Mouse (Mus musculus): Measurements from ENCODE around the gene Klhdc1.
A peak's percentile ranks its signal among the peaks of the same experiment; 100 is the strongest.

Klhdc1 gene

DNA sequence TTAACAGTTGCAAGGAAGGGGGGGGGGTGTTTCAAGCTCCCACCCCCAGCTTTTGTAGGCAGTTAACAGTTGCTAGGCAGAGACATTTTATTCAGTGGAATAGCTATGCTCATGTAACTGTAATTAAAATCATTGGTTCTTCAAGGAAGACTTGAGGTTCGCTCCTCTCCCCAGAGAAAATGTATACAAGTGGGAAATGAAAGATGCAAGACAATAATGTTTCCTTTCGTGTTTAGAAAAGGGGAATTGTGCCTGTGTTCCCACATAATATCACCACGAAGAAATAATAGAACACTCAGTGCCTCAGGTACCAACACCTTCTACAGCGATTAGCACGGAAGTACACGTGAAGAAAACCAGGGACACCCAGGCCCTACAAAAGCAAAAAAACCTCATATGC is at the start of gene Klhdc1:
TSS of gene Klhdc1 (plus strand) at position 301 of the 400 bp plus-strand sequence.
- no peak for DNase-seq (ENCODE audit: low spot score)

DNA sequence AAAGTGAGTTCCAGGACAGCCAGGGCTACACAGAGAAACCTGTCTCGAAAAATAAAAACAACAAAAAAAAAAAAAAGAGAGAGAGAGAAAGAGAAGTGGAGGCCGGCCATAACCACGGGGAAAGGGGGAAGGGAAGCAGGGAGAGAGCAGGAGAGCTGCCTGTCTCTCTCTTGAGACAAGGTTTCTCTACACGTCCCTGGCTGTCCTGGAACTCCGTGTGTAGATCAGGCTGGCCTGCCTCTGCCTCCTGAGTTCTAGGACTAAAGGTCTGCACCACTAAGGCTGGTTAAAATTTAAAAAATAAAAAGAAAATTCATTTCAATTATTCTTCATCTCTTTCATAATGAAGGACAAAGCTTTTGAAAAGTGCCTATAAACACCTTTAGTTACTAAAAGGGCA is 49.6 kb upstream of the Klhdc1 start:
- no peak for DNase-seq (ENCODE audit: low spot score)

DNA sequence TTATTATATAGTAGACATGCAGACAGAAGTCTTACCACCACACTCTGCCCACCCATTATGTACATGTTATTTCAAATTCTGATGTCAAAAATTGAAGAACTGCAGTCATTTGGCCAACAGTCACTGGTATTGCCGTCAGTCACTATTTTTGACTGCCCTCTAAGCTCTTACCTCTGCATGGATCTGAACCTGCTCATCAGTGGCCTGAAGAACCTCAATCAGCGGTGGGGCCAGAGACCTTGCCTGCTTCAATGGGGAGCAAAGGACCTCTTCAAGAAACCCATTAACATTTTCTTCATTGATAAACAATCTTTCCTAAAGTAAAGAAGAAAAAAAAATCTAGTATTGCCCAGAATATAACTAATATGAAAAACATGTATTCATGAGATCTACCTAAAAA is 48.3 kb upstream of the Klhdc1 start:
- no peak for DNase-seq (ENCODE audit: low spot score)

DNA sequence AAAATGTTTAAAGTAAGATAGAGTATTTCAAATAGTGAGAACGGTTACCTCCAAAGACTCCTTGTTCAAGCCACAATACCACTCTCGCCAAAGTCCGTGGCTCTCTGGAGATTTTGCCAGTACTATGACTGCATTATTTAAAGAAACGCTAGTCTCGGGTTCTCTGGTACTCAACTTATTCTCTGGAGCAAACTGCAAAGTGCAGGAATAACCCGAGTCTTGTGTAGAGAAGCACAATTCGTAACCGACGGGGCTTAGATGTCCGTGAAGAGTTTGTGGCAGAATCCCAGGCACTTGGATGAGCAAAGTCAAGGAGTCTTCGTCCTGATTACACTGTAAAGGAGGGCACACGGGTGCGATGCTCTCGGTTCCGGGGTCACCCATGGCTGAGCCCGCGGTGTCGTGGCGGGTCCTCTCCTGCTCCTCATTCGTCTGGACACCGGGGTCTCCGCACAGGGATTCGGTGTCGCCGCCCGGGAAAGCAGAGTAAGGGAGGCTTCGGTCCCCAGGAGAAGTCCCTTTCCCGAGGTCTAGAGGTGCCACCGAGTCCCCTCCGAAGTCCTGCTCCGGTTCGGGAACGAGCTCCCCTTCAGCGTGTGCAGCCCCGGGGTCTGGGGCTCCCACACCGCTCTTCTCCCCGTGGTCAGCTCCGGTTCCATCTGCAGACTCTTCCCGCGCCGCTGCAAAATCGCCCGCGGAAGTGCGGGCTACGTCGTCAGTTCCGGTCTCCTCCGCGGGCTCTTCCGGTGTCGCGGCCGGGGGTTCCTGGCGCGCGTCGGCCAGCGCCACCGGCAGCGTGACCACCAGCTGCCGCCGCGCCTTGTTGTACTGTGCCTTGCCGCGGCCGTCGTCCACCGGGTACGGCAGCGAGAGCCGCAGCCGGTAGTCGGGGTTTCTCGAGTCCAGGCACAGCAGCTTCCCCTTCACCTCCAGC is 44.3 kb upstream of the Klhdc1 start, which contains the start of gene Gm49383:
TSS of gene Gm49383 (minus strand) at position 661 of the 934 bp plus-strand sequence.
- DNase-seq (ENCODE audit: low spot score), result peak; percentile 75

DNA sequence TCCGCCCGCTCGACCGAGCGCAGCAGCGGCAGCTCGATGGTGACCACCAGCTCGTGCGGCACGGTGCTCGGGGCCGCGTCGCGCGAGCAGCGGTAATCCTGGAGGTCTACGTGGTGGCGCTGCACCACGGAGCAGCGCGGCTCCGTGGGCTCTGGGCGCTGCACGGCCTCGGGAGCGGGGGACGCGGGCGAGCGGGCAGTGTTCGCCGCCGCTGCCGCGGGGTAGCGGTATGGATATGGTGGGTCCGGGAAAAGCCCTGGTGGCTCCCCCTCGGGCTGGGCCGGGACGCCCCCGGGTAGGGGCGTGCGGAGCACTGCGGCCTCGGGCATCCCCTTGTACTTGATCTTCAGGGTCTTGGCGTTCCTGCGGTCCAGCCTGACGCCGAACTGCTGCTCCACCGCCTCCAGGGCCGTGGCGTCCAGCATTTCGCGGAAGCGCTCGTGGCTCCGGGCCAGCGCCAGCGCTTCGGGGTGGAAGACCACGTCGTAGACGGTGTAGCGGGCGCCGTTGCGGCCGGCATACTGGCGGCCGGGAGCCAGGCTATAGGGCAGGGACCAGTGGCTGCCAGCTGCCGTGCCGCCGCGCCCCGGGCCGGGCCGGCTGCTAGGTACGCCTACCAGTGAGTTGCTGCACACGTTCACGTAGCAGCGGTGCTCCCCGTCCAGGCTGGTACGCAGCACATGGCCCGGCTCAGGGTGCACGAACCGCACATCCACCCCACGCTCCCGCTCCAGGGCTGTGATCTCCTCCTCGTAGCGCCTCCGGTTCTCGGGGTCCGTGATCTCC is 43.4 kb upstream of the Klhdc1 start:
- peak; percentile 53 for DNase-seq (ENCODE audit: low spot score)

DNA sequence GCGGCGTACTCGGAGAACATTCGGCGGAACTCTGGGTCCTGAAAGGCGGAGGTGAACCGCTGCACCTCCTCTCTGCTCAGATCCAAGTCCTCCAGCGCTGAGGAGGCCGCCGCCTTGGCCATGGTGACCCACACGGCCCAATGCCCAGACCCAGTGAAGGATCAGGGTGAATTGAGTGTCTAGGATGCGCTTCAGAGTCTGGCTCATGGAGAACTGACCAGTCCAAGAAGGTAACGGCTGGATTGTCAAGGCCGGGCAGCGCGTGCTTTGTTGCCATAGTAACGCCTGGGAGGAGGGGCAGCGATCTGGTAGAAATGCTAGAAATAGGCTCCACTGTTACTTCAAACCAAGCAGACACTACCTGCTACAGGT is 42.8 kb upstream of the Klhdc1 start, which contains the start of gene Dnaaf2:
TSS of gene Dnaaf2 (minus strand) at position 266 of the 372 bp plus-strand sequence.
- peak; percentile 85 for DNase-seq (ENCODE audit: low spot score)

DNA sequence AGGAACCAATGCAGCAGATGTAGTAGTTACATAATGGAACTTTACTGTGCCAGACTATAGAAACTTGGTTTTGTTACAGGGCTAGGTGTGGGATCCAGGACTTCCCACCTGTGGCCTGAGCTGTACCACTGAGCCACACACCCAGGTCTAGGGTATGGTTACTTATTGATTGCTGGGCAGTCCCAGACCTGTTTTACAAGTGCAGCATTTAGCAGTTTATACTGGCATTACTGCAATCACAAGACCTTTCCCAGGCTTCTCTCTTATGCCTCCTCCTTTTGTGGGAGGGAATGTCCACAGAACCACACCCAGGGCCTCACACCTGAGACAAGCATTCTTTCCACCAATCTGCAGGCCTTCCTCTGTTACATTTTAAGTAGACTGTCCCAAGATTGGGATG is 42.0 kb upstream of the Klhdc1 start:
- no peak for DNase-seq (ENCODE audit: low spot score)

DNA sequence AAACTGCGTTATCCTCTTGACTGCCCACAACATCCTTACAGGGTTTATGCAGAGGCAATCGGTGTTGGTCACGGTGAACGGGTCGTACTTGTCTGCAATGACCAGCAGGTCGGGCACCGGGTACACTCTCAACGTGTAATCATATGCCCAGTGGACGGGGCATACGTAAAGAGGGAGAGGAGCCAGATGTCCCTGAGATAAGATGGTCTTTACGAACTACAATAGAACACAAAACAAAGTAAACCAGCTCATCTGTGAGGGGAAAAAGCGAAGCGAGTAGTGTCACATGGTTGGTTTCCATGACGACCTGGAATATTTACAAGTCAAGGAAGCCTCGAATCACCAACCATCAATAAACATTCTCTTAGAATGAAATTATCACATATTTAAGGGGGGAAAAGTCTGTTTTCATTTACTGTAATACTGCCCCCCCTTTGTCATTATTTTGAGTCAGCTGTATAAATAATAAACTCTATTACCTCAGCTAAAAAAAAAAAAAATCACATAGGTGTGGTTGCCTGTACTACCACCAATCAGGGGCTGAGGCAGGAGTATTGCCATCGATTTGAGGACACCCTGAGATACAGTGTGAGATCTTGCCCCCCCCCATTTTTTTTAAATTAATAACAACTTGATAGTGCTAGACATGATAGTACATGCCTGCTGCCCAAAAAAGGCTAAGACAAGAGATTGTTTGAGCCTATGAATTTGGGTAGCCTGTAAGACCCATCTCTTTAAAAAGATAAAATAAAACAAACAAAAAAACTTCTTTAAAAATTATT is 36.7 kb upstream of the Klhdc1 start, which contains the start of gene Gm49384:
TSS of gene Gm49384 (minus strand) at position 216 of the 782 bp plus-strand sequence.
- no peak for DNase-seq (ENCODE audit: low spot score)

DNA sequence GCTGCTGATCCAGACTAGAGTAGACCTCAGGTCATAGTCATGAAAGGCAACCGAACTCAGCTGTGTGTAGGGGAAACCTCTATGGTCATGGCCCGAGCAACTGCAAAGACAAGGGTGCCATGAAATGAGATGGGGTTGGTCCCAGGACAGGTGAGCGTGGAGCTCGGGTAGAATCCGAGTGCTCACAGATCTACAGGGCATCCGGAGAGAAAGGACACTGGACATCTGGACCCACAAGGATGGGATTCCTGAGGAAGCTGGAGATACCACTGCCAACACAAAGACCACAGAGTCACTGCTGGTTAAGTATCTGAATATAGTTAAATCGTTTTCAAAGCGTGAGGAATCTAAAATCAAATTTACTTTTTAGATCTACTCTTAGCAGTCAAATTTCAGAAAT is 33.6 kb upstream of the Klhdc1 start:
- no peak for DNase-seq (ENCODE audit: low spot score)

DNA sequence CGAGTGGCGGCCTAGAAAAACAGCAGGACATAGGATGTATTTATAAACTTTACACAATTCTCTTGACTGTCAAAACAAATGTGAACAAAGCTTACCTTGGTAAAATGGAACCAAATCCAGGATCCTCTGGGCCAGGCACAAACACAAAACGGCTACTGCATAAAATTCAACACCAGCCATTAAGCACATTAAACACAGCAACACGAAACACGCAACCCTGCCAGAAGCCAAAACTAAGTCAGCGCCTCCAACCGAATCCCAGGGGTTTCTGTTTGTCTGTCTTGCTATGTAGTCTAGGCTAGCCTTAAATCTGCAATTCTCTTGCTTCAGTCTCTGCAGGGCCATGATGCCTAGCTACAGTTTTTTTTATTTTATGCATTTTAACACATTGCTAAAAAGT is 33.0 kb upstream of the Klhdc1 start:
- no peak for DNase-seq (ENCODE audit: low spot score)

DNA sequence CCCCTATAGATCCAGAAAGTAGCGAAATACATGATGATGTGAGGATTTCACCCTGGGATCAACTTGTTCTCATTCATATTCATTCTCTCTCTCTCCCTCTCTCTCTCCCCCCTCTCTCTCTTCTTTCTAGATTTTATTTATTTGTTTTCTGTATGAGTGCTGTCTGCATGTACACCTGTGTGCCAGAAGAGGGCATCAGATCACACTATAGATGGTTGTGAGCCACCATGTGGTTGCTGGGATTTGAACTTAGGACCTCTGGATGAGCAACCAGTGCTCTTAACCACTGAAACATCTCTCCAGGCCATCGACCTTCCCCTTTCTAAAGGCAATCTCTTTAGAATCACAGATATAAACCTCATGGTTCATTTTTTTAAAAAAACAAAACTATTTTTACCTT is 32.5 kb upstream of the Klhdc1 start:
- DNase-seq (ENCODE audit: low spot score), result no peak

DNA sequence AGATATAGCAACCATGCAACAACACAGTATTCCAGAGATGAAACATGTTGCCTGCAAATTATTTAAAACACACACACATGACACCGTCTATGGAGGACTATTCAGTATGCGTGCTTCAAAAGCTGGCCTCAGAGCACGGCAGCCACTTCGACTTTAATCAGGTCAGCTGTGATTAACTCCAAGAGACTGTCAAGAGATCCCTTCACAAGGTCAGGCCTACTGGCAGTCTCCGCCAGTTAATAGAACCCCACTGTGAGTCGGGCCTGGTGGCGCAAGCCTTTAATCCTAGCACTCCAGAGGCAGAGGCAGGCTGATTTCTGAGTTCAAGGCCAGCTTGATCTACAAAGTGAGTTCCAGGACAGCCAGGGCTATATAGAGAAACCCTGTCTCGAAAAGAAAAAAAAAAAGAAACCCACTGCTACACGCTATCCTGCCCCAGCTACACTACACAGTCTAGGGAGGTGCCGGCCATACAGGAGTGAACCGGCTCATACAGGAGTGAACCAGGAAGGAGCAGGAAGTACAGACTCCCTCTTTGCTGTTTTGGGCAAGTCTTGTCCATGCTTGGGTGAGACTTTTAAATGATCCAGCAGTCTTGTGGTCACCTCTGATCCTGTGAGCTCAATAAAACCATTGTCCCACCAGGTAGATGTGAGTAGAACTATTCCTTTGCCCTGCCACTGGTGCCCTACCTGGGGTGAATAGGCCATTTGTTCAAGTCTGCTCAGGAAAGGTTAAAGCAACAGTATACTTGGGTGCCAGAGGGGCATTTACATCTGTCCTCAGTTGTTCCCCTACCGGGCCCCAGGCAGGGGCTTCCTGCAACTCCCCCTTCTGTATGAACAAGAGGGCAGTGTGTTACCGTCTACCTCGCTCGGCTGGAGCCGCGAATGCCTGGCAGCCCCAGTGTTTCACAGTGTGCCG is 30.7 kb upstream of the Klhdc1 start:
- no peak for DNase-seq (ENCODE audit: low spot score)

DNA sequence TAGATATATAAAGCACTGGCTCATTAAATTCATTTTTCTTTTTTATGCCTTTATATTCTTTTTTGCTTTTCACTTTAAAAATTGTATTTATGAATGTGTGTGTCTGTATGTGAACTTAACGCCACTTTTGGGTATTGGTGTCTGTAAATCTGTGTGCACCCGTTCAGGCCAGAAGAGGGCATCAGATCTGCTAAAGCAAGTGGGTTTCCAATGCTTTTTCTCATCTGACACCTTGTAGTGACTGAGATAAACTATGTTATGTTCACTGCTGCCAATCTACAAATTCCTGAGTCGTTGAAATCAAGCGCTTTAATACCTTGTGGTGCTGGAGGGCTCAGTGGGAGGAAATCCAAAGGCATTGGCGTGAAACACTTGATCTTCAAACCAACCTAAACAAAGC is 29.9 kb upstream of the Klhdc1 start:
- DNase-seq (ENCODE audit: low spot score), result no peak

DNA sequence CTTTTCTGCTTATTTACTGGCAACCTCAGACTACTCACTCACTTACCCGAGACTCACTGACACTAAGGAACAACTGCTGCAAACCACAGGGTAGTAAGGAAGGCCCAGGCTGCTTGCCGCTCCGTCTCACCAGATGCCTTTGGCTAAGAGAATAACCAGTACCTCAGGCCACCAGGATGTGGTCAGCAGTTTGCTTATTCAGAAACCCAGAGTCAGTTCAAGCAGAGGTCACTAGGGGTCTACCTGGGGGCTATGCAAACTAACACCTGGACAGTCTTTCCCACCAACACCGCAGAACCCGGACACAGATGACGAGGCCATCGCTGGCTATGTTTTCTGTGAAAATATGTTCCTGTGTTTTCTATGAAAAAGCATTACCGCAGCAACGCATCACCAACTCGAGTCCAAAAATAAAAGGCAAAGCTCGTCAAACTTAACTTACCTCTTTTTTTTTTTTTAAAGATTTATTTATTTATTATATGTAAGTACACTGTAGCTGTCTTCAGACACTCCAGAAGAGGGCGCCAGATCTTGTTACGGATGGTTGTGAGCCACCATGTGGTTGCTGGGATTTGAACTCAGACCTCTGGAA is 27.7 kb upstream of the Klhdc1 start:
- no peak for DNase-seq (ENCODE audit: low spot score)

DNA sequence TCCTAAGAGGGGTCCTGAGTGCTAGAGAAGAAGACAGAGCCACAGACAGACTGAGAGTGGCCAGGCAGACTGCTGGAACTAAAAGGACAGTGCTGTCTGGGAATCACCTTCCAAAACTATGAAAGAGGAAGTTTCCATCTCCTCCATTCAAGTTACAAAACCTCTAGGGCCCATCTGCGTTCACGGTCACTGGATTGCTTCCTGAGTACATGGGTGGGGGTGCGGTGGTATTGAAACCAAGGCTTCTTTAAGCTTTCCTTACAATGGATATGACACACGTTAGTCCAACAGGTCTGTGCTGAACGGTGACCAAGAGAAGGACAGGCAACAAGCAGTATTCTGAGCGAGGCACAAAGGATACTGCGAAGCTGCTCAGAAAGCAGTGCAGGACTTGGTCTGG is 26.6 kb upstream of the Klhdc1 start:
- DNase-seq (ENCODE audit: low spot score), result no peak

DNA sequence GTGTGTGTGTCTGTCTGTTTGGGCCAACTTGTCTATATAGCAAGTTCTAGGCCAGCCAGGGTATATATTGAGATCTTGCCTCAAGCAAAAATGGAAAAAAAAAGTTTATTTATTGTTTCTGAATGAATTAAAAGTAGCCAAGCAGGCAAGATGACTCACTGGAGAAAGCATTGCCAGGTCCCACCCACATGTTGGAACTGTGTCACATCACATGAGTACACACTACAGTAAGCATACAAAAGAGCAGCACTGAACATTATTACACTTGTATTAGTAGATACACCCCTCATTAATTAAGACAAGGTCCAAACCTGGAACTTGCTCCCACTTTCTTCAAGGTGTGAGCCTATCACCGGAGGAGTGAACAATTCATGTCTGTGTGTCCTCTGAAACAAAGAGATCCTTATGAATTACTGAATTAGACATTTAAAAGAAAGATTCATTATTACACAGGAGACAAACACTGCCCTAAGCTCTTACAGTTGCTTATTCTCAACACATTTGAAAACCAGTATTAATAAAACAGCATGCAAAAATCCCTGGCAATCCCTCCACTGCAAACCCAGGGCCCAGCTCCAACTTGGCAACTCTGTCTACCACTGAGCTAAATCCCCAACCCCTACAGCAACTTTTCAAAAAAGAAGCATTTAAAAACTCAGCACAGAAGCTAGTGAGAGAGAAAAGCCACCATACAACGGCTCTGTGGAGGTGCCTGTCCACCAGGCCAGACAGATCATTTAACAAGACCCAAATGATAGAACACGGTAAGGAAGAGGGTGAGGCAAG is 25.8 kb upstream of the Klhdc1 start:
- no peak for DNase-seq (ENCODE audit: low spot score)

DNA sequence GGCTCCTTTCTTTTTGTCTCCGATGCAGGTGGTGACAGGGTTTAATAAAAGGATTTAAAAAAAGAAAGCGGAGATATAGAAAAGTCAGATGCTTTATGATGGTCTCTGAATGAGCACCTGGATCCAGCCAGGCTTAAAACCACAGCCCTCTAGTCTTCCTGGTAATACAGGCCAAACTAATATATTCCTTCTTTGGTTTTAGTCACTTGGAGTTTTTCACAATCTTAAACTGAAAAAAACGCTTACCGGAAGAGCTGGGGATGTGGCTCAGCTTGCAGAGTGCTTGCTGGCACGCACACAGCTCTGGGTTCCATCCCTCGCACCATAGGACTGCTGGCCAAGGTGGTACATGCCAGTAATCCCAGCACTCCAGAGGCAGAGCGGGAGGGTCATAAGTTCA is 24.4 kb upstream of the Klhdc1 start:
- DNase-seq (ENCODE audit: low spot score), result no peak

DNA sequence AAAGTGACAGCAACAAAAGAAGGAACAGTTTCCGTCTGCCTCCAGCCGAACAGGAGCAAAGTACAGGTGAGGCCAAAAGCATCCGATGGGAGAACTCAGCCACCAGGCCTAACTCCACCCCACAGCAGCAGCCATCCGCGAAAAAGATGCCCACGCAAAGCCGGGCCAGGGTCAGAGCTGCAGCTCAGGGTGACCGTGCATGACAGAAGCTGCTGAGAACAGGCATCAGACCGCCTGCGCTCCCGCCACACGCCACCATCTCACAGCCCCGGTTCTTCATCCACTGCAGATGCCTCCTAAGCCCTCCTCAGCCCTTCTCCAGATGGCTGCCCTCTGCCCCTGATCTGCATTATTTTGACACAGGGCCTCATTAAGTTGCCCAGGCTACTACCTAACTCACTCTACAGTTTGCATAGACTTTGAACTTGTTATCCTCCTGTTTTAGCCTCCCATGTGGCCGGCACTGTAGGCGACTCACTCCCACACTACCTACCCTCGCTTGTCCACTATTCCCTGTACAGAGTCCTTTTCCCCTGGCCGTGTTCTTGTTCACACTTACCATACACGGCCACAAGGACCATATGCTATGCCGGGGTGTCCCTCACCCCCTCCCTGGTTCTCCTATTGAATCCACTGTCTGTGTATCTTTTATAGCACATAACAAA is 20.2 kb upstream of the Klhdc1 start:
- no peak for DNase-seq (ENCODE audit: low spot score)

DNA sequence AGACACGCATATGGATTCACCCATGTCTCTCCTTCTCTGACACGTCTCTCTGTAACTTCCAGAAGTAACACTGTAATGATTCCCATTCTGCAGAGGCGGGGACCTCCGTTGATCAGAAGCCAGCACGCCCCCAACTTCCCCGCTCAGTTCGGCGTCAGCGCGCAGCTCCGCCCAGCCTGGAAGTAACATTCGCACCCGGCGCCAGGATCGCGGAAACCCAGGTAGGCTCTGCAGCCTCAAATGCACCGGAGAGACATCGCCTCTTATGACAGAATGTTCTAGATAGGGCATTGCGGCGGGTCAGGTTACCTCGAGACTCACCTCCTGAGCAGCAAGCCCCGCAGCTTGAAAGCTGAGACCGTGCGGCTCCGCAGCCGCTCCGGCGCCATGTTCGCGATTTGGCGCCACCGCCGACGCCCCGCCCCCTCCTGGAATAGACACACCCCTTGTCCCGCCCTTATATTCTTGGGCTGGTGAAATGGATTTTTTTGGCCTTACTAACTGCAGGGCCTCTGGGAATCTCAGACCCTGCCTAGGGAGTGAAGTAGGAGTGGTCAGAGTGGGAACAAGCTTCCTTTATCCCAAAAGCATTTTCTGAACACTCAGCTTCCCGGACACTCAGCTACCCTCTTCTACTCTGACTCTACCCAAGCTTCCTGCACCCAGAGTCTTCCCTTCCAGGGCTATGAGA is 13.1 kb upstream of the Klhdc1 start, which contains the start of gene Pole2:
TSS of gene Pole2 (minus strand) at position 420 of the 691 bp plus-strand sequence.
- peak; percentile 91 for DNase-seq (ENCODE audit: low spot score)

Measured in yolk sac, embryonic 10.5 days (tissue).